Mouse (Mus musculus) heart, postnatal 0 days (tissue): ENCODE data around the gene Olfr96. TPM values are rescaled to one million over a fixed set of nuclear protein-coding genes. Genes with fewer than 3 reads are reported as not detected.
"Not testable (repeated sequence)": the region's sequence is repeated elsewhere in the genome, so short reads cannot be mapped to it uniquely, and the experiment has no call there.

Experiments used
- ATAC-seq: fragments of 200-750 bp; cut with Nextera tagmentation; 2 replicates; pipeline ENCODE4 v1.8.0; 2017; ENCODE audit warnings: low read depth, moderate number of reproducible peaks, moderate library complexity; ENCODE audit not compliant: insufficient read depth
- DNase-seq: peaks from one replicate; pipeline ENCODE4 v3.0.0-alpha.2; 2016; ENCODE audit warnings: low spot score
- H3K27ac ChIP-seq: fragments of 300-500 bp; sonication (generic); 2 replicates; pipeline ENCODE4 v1.5.1; 2014; ENCODE audit warnings: low read depth, mild to moderate bottlenecking
- H3K27me3 ChIP-seq: fragments of 300-500 bp; sonication (generic); 2 replicates; pipeline ENCODE4 v1.6.1; 2014; ENCODE audit warnings: low read length, mixed read lengths; ENCODE audit not compliant: control insufficient read depth, insufficient read depth
- H3K36me3 ChIP-seq: fragments of 300-500 bp; sonication (generic); replicated peaks from 2 replicates; pipeline ENCODE4 v1.6.1; 2014; ENCODE audit warnings: low read length, mixed read lengths; ENCODE audit not compliant: control insufficient read depth, insufficient read depth
- H3K4me1 ChIP-seq: fragments of 300-500 bp; sonication (generic); 2 replicates; pipeline ENCODE4 v1.6.1; 2014; ENCODE audit warnings: antibody characterized with exemption; ENCODE audit not compliant: control insufficient read depth, insufficient read depth
- H3K4me2 ChIP-seq: fragments of 300-500 bp; sonication (generic); 2 replicates; pipeline ENCODE4 v1.6.1; 2014; ENCODE audit warnings: low read depth, mild to moderate bottlenecking, low read length, moderate library complexity
- H3K4me3 ChIP-seq: fragments of 300-500 bp; sonication (generic); 2 replicates; pipeline ENCODE4 v1.5.1; 2014; ENCODE audit warnings: low read depth, low read length
- H3K9ac ChIP-seq: fragments of 300-500 bp; sonication (generic); replicated peaks from 2 replicates; pipeline ENCODE4 v1.6.1; 2014; ENCODE audit warnings: low read depth, low read length, mixed read lengths
- H3K9me3 ChIP-seq: fragments of 300-500 bp; sonication (generic); replicated peaks from 2 replicates; pipeline ENCODE4 v1.6.1; 2016; ENCODE audit warnings: low read length; ENCODE audit not compliant: control insufficient read depth
- CTCF ChIP-seq: IDR thresholded peaks from 2 replicates; pipeline ENCODE4 v1.5.1; 2016; ENCODE audit warnings: antibody characterized with exemption, control low read depth, low read depth
- EP300 ChIP-seq: IDR thresholded peaks from 2 replicates; pipeline ENCODE4 v1.6.1; 2016; ENCODE audit warnings: antibody characterized with exemption, low read depth
- WGBS: fragments of 180-500 bp; shearing (Covaris S2); extraction: QIAGEN DNeasy Blood & Tissue Kit; methylation state at CpG from one replicate; pipeline ENCODE4 v1.1.7; 2014; 5-methylcytosine and 5-hydroxymethylcytosine counted together
- polyA plus RNA-seq: library from polyadenylated mRNA; unstranded; fragments of >200 nt; fragmentation: Nextera tagmentation; extraction: Ambion mirVana; gene quantifications from 2 replicates; pipeline ENCODE4 v1.2.1, GENCODE M21; 2015
- total RNA-seq: library from RNA; depleted of rRNA; stranded (reverse); fragments of >200 nt; gene quantifications from 2 replicates; pipeline ENCODE4 v1.2.3, GENCODE M21; 2014; ENCODE audit warnings: low replicate concordance

The Olfr96 gene
- total and polyA plus RNA-seq, 2 experiments from 2014 or later, result not detected

- H3K9me3 ChIP-seq, result no peaks in the 10 kb centered on the region; the same call in 1 of the 2 replicates
- H3K36me3 ChIP-seq, result no peaks in the 10 kb centered on the region
- ATAC-seq, result no peak
- H3K4me1 ChIP-seq, result no peaks in the 10 kb centered on the region
- peaks cover 19% of the 10 kb centered on the region for H3K27me3 ChIP-seq
- no peak within 1 kb of the TSS for H3K27ac ChIP-seq
- no peak within 1 kb of the TSS for H3K4me3 ChIP-seq
- TF ChIP-seq CTCF (no peak), EP300 (no peak)
- no peak within 1 kb of the TSS for H3K4me2 ChIP-seq
- DNase-seq, result no peak
- H3K9ac ChIP-seq, result no peak within 1 kb of the TSS
- WGBS, result 57% methylated on average over 3 of the region's 3 CpGs
These were observed 6.9 kb upstream of the Olfr96 start, which contains the start of gene Olfr95 for GRCm38 (mm10) chr17:37213018-37213417. Gene Olfr95, minus strand, starts transcription at chr17:37213118.

GRCm38 (mm10) chr17:37218486-37218885 lies 1.5 kb upstream of the Olfr96 start:
- ATAC-seq (no peak), DNase-seq (no peak)
- TF ChIP-seq CTCF (no peak), EP300 (no peak)
- H3K4me2 ChIP-seq, result no peak overlapping the region
- no peaks in the 10 kb centered on the region for H3K36me3 ChIP-seq
- H3K4me1 ChIP-seq, result no peaks in the 10 kb centered on the region
- H3K27ac ChIP-seq, result no peak overlapping the region
- H3K9me3 ChIP-seq, result no peaks in the 10 kb centered on the region; the same call in 1 of the 2 replicates
- no peaks in the 10 kb centered on the region for H3K27me3 ChIP-seq
- H3K9ac ChIP-seq, result no peak overlapping the region
- WGBS, result 72% methylated on average over 3 of the region's 3 CpGs
- H3K4me3 ChIP-seq, result no peak overlapping the region

- no peak for ATAC-seq
- Histone ChIP-seq H3K36me3 (no peaks in the 10 kb centered on the region), H3K27me3 (no peaks in the 10 kb centered on the region), H3K4me2 (no peak overlapping the region), H3K27ac (no peak overlapping the region), H3K9ac (no peak overlapping the region), H3K4me3 (no peak overlapping the region), H3K9me3 (no peaks in the 10 kb centered on the region; the same call in 1 of the 2 replicates), H3K4me1 (no peaks in the 10 kb centered on the region)
- no peak for DNase-seq
- TF ChIP-seq EP300 (no peak), CTCF (peak; percentile 19; the same call in 1 of the 2 replicates)
- 24% methylated on average over 1 of the region's 1 CpGs for WGBS
These were observed 1.9 kb downstream of the Olfr96 start for GRCm38 (mm10) chr17:37221879-37222278.

- H3K9me3 ChIP-seq, H3K27me3 ChIP-seq, H3K36me3 ChIP-seq, H3K4me2 ChIP-seq, H3K4me1 ChIP-seq, H3K27ac ChIP-seq, H3K4me3 ChIP-seq, H3K9ac ChIP-seq, ATAC-seq, DNase-seq: not testable (repeated sequence)
- 71% methylated on average over 2 of the region's 2 CpGs for WGBS
These were observed 17.3 kb downstream of the Olfr96 start, which contains the start of gene Olfr97 for GRCm38 (mm10) chr17:37237230-37237629. Gene Olfr97, minus strand, starts transcription at chr17:37237330.

- Histone ChIP-seq H3K4me1 (no peaks in the 10 kb centered on the region), H3K27me3 (no peaks in the 10 kb centered on the region), H3K4me3 (no peak overlapping the region), H3K4me2 (no peak overlapping the region), H3K36me3 (no peaks in the 10 kb centered on the region), H3K27ac (no peak overlapping the region), H3K9me3 (no peaks in the 10 kb centered on the region), H3K9ac (no peak overlapping the region)
- DNase-seq (no peak), ATAC-seq (no peak)
- TF ChIP-seq CTCF, result no peak
- no peak for TF ChIP-seq EP300
- WGBS, result 48% methylated on average over 3 of the region's 3 CpGs
These were observed 22.3 kb downstream of the Olfr96 start for GRCm38 (mm10) chr17:37242198-37242597.

GRCm38 (mm10) chr17:37246715-37247114 lies 26.8 kb downstream of the Olfr96 start:
- ATAC-seq, result no peak
- no peak overlapping the region for H3K27ac ChIP-seq
- H3K9me3 ChIP-seq, result no peaks in the 10 kb centered on the region
- DNase-seq, result peak; percentile 7
- no peak overlapping the region for H3K9ac ChIP-seq
- H3K4me1 ChIP-seq, result no peaks in the 10 kb centered on the region
- WGBS, result 25% methylated on average over 5 of the region's 5 CpGs
- no peaks in the 10 kb centered on the region for H3K36me3 ChIP-seq
- no peaks in the 10 kb centered on the region for H3K27me3 ChIP-seq
- H3K4me3 ChIP-seq, result no peak overlapping the region
- no peak for TF ChIP-seq EP300
- no peak for TF ChIP-seq CTCF
- H3K4me2 ChIP-seq, result no peak overlapping the region
